Mouse (Mus musculus): ENCODE results near the gene Tsku. TPM values are rescaled to one million over a fixed set of nuclear protein-coding genes. Genes with fewer than 3 reads are reported as not detected.
A peak's percentile ranks its signal among the peaks of the same experiment; 100 is the strongest.

Gene Tsku
- polyA plus RNA-seq, 1 experiment from 2014 or later: 15.9 TPM

- peaks cover 8% of the 10 kb centered on the region; the same call in 1 of the 2 replicates for H3K4me1 ChIP-seq (ENCODE audit: insufficient read depth)
- no peak overlapping the region for H3K9ac ChIP-seq
- no peak overlapping the region for H3K4me3 ChIP-seq (ENCODE audit: low read depth, low read length)
- H3K9me3 ChIP-seq (ENCODE audit: low read depth, low read length): no peaks in the 10 kb centered on the region
- 87% methylated on average over 6 of the region's 6 CpGs for WGBS
- H3K4me2 ChIP-seq: no peak overlapping the region
- no peak overlapping the region for H3K27ac ChIP-seq (ENCODE audit: low read depth)
- no peak for ATAC-seq (ENCODE audit: insufficient read depth)
- DNase-seq: no peak
- no peaks in the 10 kb centered on the region for H3K27me3 ChIP-seq (ENCODE audit: insufficient read depth, low read length)
- TF ChIP-seq CTCF (IDR thresholded peaks at IDR 0.05; ENCODE audit: low read depth): no peak
- H3K36me3 ChIP-seq (ENCODE audit: insufficient read depth): peaks cover 37% of the 10 kb centered on the region
Observed at GRCm38 (mm10) chr7:98349821-98350220, 11.3 kb downstream of the Tsku start.

- peaks cover 2% of the 10 kb centered on the region; the same call in 1 of the 2 replicates for H3K4me1 ChIP-seq (ENCODE audit: insufficient read depth)
- no peaks in the 10 kb centered on the region for H3K27me3 ChIP-seq (ENCODE audit: insufficient read depth, low read length)
- H3K27ac ChIP-seq (ENCODE audit: low read depth): no peak overlapping the region
- H3K4me3 ChIP-seq (ENCODE audit: low read depth, low read length): no peak overlapping the region
- TF ChIP-seq CTCF (IDR thresholded peaks at IDR 0.05; ENCODE audit: low read depth): peak; percentile 96
- no peak overlapping the region for H3K4me2 ChIP-seq
- WGBS: 18% methylated on average over 5 of the region's 5 CpGs
- peaks cover 37% of the 10 kb centered on the region for H3K36me3 ChIP-seq (ENCODE audit: insufficient read depth)
- DNase-seq (peak; percentile 89), ATAC-seq (ENCODE audit: insufficient read depth) (no peak)
- H3K9me3 ChIP-seq (ENCODE audit: low read depth, low read length): no peaks in the 10 kb centered on the region
- no peak overlapping the region for H3K9ac ChIP-seq
Observed at GRCm38 (mm10) chr7:98349096-98349495, 12.0 kb downstream of the Tsku start.

- Histone ChIP-seq H3K9ac (no peak overlapping the region), H3K27me3 (ENCODE audit: insufficient read depth, low read length) (no peaks in the 10 kb centered on the region), H3K9me3 (ENCODE audit: low read depth, low read length) (no peaks in the 10 kb centered on the region), H3K27ac (ENCODE audit: low read depth) (no peak overlapping the region), H3K4me2 (no peak overlapping the region), H3K36me3 (ENCODE audit: insufficient read depth) (peaks cover 35% of the 10 kb centered on the region), H3K4me3 (ENCODE audit: low read depth, low read length) (no peak overlapping the region), H3K4me1 (ENCODE audit: insufficient read depth) (no peaks in the 10 kb centered on the region)
- DNase-seq: peak; percentile 84
- peak; percentile 80 for TF ChIP-seq CTCF (IDR thresholded peaks at IDR 0.05; ENCODE audit: low read depth)
- 0 out of 2 replicates have a peak, but pooled peaks have one; percentile 15 for ATAC-seq (ENCODE audit: insufficient read depth)
- 42% methylated on average over 7 of the region's 7 CpGs for WGBS
Observed at GRCm38 (mm10) chr7:98348043-98348442, 13.1 kb downstream of the Tsku start.

GRCm38 (mm10) chr7:98347471-98347870 lies 13.7 kb downstream of the Tsku start:
- no peak overlapping the region for H3K4me2 ChIP-seq
- no peak overlapping the region for H3K9ac ChIP-seq
- no peak overlapping the region for H3K27ac ChIP-seq (ENCODE audit: low read depth)
- ATAC-seq (ENCODE audit: insufficient read depth): no peak
- WGBS: 17% methylated on average over 5 of the region's 5 CpGs
- H3K36me3 ChIP-seq (ENCODE audit: insufficient read depth): peaks cover 29% of the 10 kb centered on the region
- H3K4me3 ChIP-seq (ENCODE audit: low read depth, low read length): no peak overlapping the region
- H3K4me1 ChIP-seq (ENCODE audit: insufficient read depth): no peaks in the 10 kb centered on the region
- TF ChIP-seq CTCF (IDR thresholded peaks at IDR 0.05; ENCODE audit: low read depth): no peak
- no peaks in the 10 kb centered on the region for H3K9me3 ChIP-seq (ENCODE audit: low read depth, low read length)
- no peak for DNase-seq
- no peaks in the 10 kb centered on the region for H3K27me3 ChIP-seq (ENCODE audit: insufficient read depth, low read length)

GRCm38 (mm10) chr7:98345036-98345435 lies 16.1 kb downstream of the Tsku start:
- no peak overlapping the region for H3K4me3 ChIP-seq (ENCODE audit: low read depth, low read length)
- H3K27ac ChIP-seq (ENCODE audit: low read depth): no peak overlapping the region
- H3K36me3 ChIP-seq (ENCODE audit: insufficient read depth): peaks cover 5% of the 10 kb centered on the region; the same call in 1 of the 2 replicates
- H3K4me1 ChIP-seq (ENCODE audit: insufficient read depth): no peaks in the 10 kb centered on the region
- 42% methylated on average over 6 of the region's 6 CpGs for WGBS
- H3K9ac ChIP-seq: no peak overlapping the region
- no peak for TF ChIP-seq CTCF (IDR thresholded peaks at IDR 0.05; ENCODE audit: low read depth)
- no peaks in the 10 kb centered on the region for H3K27me3 ChIP-seq (ENCODE audit: insufficient read depth, low read length)
- no peak overlapping the region for H3K4me2 ChIP-seq
- H3K9me3 ChIP-seq (ENCODE audit: low read depth, low read length): no peaks in the 10 kb centered on the region
- DNase-seq (no peak), ATAC-seq (ENCODE audit: insufficient read depth) (no peak)

- H3K4me1 ChIP-seq (ENCODE audit: insufficient read depth): no peaks in the 10 kb centered on the region
- H3K4me3 ChIP-seq (ENCODE audit: low read depth, low read length): no peak overlapping the region
- TF ChIP-seq CTCF (IDR thresholded peaks at IDR 0.05; ENCODE audit: low read depth): peak; percentile 67
- H3K36me3 ChIP-seq (ENCODE audit: insufficient read depth): no peaks in the 10 kb centered on the region; the same call in 1 of the 2 replicates
- DNase-seq: no peak
- no peak overlapping the region for H3K9ac ChIP-seq
- no peaks in the 10 kb centered on the region for H3K9me3 ChIP-seq (ENCODE audit: low read depth, low read length)
- H3K27me3 ChIP-seq (ENCODE audit: insufficient read depth, low read length): no peaks in the 10 kb centered on the region
- H3K27ac ChIP-seq (ENCODE audit: low read depth): no peak overlapping the region
- no peak for ATAC-seq (ENCODE audit: insufficient read depth)
- no peak overlapping the region for H3K4me2 ChIP-seq
- WGBS: 12% methylated on average over 3 of the region's 3 CpGs
Observed at GRCm38 (mm10) chr7:98344361-98344760, 16.8 kb downstream of the Tsku start.

- Histone ChIP-seq H3K9ac (no peak overlapping the region), H3K27me3 (ENCODE audit: insufficient read depth, low read length) (no peaks in the 10 kb centered on the region), H3K4me3 (ENCODE audit: low read depth, low read length) (no peak overlapping the region), H3K4me2 (no peak overlapping the region), H3K4me1 (ENCODE audit: insufficient read depth) (no peaks in the 10 kb centered on the region), H3K36me3 (ENCODE audit: insufficient read depth) (no peaks in the 10 kb centered on the region), H3K9me3 (ENCODE audit: low read depth, low read length) (no peaks in the 10 kb centered on the region), H3K27ac (ENCODE audit: low read depth) (no peak overlapping the region)
- WGBS: 47% methylated on average over 3 of the region's 3 CpGs
- no peak for TF ChIP-seq CTCF (IDR thresholded peaks at IDR 0.05; ENCODE audit: low read depth)
- ATAC-seq (ENCODE audit: insufficient read depth): no peak
- DNase-seq: no peak
Observed at GRCm38 (mm10) chr7:98342249-98342648, 18.9 kb downstream of the Tsku start.

- peak; percentile 80 for ATAC-seq (ENCODE audit: insufficient read depth)
Observed at GRCm38 (mm10) chr7:98341475-98341874, 19.7 kb downstream of the Tsku start.

More at GRCm38 (mm10) chr7:98341475-98341874, 19.7 kb downstream of the Tsku start:
- peak; percentile 98 for DNase-seq
- Histone ChIP-seq H3K4me2 (peak overlapping the region; percentile 71), H3K9me3 (ENCODE audit: low read depth, low read length) (no peaks in the 10 kb centered on the region), H3K4me3 (ENCODE audit: low read depth, low read length) (peak overlapping the region; percentile 34), H3K27ac (ENCODE audit: low read depth) (no peak overlapping the region), H3K27me3 (ENCODE audit: insufficient read depth, low read length) (no peaks in the 10 kb centered on the region), H3K36me3 (ENCODE audit: insufficient read depth) (no peaks in the 10 kb centered on the region), H3K9ac (peak overlapping the region; percentile 59), H3K4me1 (ENCODE audit: insufficient read depth) (no peaks in the 10 kb centered on the region)
- TF ChIP-seq CTCF (IDR thresholded peaks at IDR 0.05; ENCODE audit: low read depth): peak; percentile 89
- 2% methylated on average over 13 of the region's 13 CpGs for WGBS

Measured in lung, embryonic 14.5 days (tissue).